Mouse (Mus musculus): ENCODE measurements at regions not wholly inside any gene's neighbourhood (a gene's known extent, or its start where the extent isn't known, plus 50 kb on each side); places are given as distances from the start of the nearest gene placed in this dataset.

GRCm38 (mm10) chr8:6657451-6657990 lies 1552.4 kb upstream of the Slc10a2 start:
- H3K4me3 ChIP-seq (ENCODE audit: insufficient read depth in 1 of 2, low read depth in 2 of 2, low read length in 2 of 2), result no peak overlapping the region
- 55% methylated on average over 3 of the region's 3 CpGs for WGBS (ENCODE audit: insufficient replicate concordance)
- DNase-seq (ENCODE audit: low read depth in 3 of 3, low spot score in 3 of 3), result no peak
- no peak overlapping the region for H3K9ac ChIP-seq (replicated peaks)
- ATAC-seq (ENCODE audit: insufficient read depth), result no peak
- no peak overlapping the region for H3K4me2 ChIP-seq (ENCODE audit: low read depth)
- H3K9me3 ChIP-seq (ENCODE audit: control insufficient read depth, low read length), result no peaks in the 10 kb centered on the region
- H3K36me3 ChIP-seq (replicated peaks; ENCODE audit: control insufficient read depth, insufficient read depth, low read depth), result no peaks in the 10 kb centered on the region
- H3K27me3 ChIP-seq (ENCODE audit: control insufficient read depth, insufficient read depth, low read length), result no peaks in the 10 kb centered on the region
- H3K27ac ChIP-seq, result no peak overlapping the region
- no peak for TF ChIP-seq CTCF (IDR thresholded peaks at IDR 0.05; ENCODE audit: low read depth)
- TF ChIP-seq EP300 (IDR thresholded peaks at IDR 0.05; ENCODE audit: low read depth), result no peak
- H3K4me1 ChIP-seq (replicated peaks; ENCODE audit: control insufficient read depth in 2 of 2, insufficient read depth in 2 of 2, low read length in 1 of 2), result no peaks in the 10 kb centered on the region

GRCm38 (mm10) chr8:6652180-6652579 lies 1547.0 kb upstream of the Slc10a2 start:
- Histone ChIP-seq H3K9me3 (ENCODE audit: control insufficient read depth, low read length) (no peaks in the 10 kb centered on the region), H3K36me3 (replicated peaks; ENCODE audit: control insufficient read depth, insufficient read depth, low read depth) (no peaks in the 10 kb centered on the region), H3K27me3 (ENCODE audit: control insufficient read depth, insufficient read depth, low read length) (no peaks in the 10 kb centered on the region), H3K27ac (no peak overlapping the region), H3K4me1 (replicated peaks; ENCODE audit: control insufficient read depth in 2 of 2, insufficient read depth in 2 of 2, low read length in 1 of 2) (no peaks in the 10 kb centered on the region), H3K9ac (replicated peaks) (no peak overlapping the region), H3K4me3 (ENCODE audit: insufficient read depth in 1 of 2, low read depth in 2 of 2, low read length in 2 of 2) (no peak overlapping the region), H3K4me2 (ENCODE audit: low read depth) (no peak overlapping the region)
- DNase-seq (ENCODE audit: low read depth in 3 of 3, low spot score in 3 of 3), result no peak
- no peak for TF ChIP-seq CTCF (IDR thresholded peaks at IDR 0.05; ENCODE audit: low read depth)
- no peak for TF ChIP-seq EP300 (IDR thresholded peaks at IDR 0.05; ENCODE audit: low read depth)
- no peak for ATAC-seq (ENCODE audit: insufficient read depth)

- Histone ChIP-seq H3K9me3 (ENCODE audit: control insufficient read depth, low read length) (no peaks in the 10 kb centered on the region), H3K27me3 (ENCODE audit: control insufficient read depth, insufficient read depth, low read length) (no peaks in the 10 kb centered on the region), H3K27ac (no peak overlapping the region), H3K4me2 (ENCODE audit: low read depth) (no peak overlapping the region), H3K9ac (replicated peaks) (no peak overlapping the region), H3K4me1 (replicated peaks; ENCODE audit: control insufficient read depth in 2 of 2, insufficient read depth in 2 of 2, low read length in 1 of 2) (no peaks in the 10 kb centered on the region), H3K36me3 (replicated peaks; ENCODE audit: control insufficient read depth, insufficient read depth, low read depth) (no peaks in the 10 kb centered on the region), H3K4me3 (ENCODE audit: insufficient read depth in 1 of 2, low read depth in 2 of 2, low read length in 2 of 2) (no peak overlapping the region)
- TF ChIP-seq EP300 (IDR thresholded peaks at IDR 0.05; ENCODE audit: low read depth) (no peak), CTCF (IDR thresholded peaks at IDR 0.05; ENCODE audit: low read depth) (no peak)
- DNase-seq (ENCODE audit: low read depth in 3 of 3, low spot score in 3 of 3) (no peak), ATAC-seq (ENCODE audit: insufficient read depth) (no peak)
Observed at GRCm38 (mm10) chr8:6648083-6648482, 1542.9 kb upstream of the Slc10a2 start.

GRCm38 (mm10) chr8:6645287-6645957 lies 1540.3 kb upstream of the Slc10a2 start:
- Histone ChIP-seq H3K9me3 (ENCODE audit: control insufficient read depth, low read length) (no peaks in the 10 kb centered on the region), H3K9ac (replicated peaks) (no peak overlapping the region), H3K27me3 (ENCODE audit: control insufficient read depth, insufficient read depth, low read length) (no peaks in the 10 kb centered on the region), H3K36me3 (replicated peaks; ENCODE audit: control insufficient read depth, insufficient read depth, low read depth) (no peaks in the 10 kb centered on the region), H3K4me3 (ENCODE audit: insufficient read depth in 1 of 2, low read depth in 2 of 2, low read length in 2 of 2) (no peak overlapping the region), H3K27ac (no peak overlapping the region), H3K4me2 (ENCODE audit: low read depth) (no peak overlapping the region), H3K4me1 (replicated peaks; ENCODE audit: control insufficient read depth in 2 of 2, insufficient read depth in 2 of 2, low read length in 1 of 2) (no peaks in the 10 kb centered on the region)
- WGBS (ENCODE audit: insufficient replicate concordance), result 56% methylated on average over 5 of the region's 5 CpGs
- TF ChIP-seq EP300 (IDR thresholded peaks at IDR 0.05; ENCODE audit: low read depth) (no peak), CTCF (IDR thresholded peaks at IDR 0.05; ENCODE audit: low read depth) (no peak)
- ATAC-seq (ENCODE audit: insufficient read depth), result no peak
- DNase-seq (ENCODE audit: low read depth in 3 of 3, low spot score in 3 of 3), result no peak

- WGBS (ENCODE audit: insufficient replicate concordance), result 52% methylated on average over 2 of the region's 2 CpGs
- Histone ChIP-seq H3K4me3 (ENCODE audit: insufficient read depth in 1 of 2, low read depth in 2 of 2, low read length in 2 of 2) (no peak overlapping the region), H3K36me3 (replicated peaks; ENCODE audit: control insufficient read depth, insufficient read depth, low read depth) (no peaks in the 10 kb centered on the region), H3K27ac (no peak overlapping the region), H3K9me3 (ENCODE audit: control insufficient read depth, low read length) (no peaks in the 10 kb centered on the region), H3K27me3 (ENCODE audit: control insufficient read depth, insufficient read depth, low read length) (no peaks in the 10 kb centered on the region), H3K4me2 (ENCODE audit: low read depth) (no peak overlapping the region), H3K9ac (replicated peaks) (no peak overlapping the region), H3K4me1 (replicated peaks; ENCODE audit: control insufficient read depth in 2 of 2, insufficient read depth in 2 of 2, low read length in 1 of 2) (no peaks in the 10 kb centered on the region)
- DNase-seq (ENCODE audit: low read depth in 3 of 3, low spot score in 3 of 3) (no peak), ATAC-seq (ENCODE audit: insufficient read depth) (no peak)
- no peak for TF ChIP-seq EP300 (IDR thresholded peaks at IDR 0.05; ENCODE audit: low read depth)
- TF ChIP-seq CTCF (IDR thresholded peaks at IDR 0.05; ENCODE audit: low read depth), result no peak
Observed at GRCm38 (mm10) chr8:6644396-6644795, 1539.2 kb upstream of the Slc10a2 start.
